Mouse (Mus musculus) spleen, postnatal 10 days (tissue): Measurements from ENCODE around the gene Txlna.
A peak's percentile ranks its signal among the peaks of the same experiment; 100 is the strongest.

Source experiments
- DNase-seq, 2 experiments: peaks; one replicate each; pipeline ENCODE4 v3.0.0; 2021 to 2022; ENCODE audit warnings: low spot score in 2 of 2

Txlna gene

GRCm38 (mm10) chr4:129588865-129589264 lies 52.0 kb downstream of the Txlna start:
- DNase-seq: peak in 1 of 2 experiments; percentile 57

GRCm38 (mm10) chr4:129586943-129587342 lies 53.9 kb downstream of the Txlna start:
- no peak for DNase-seq

GRCm38 (mm10) chr4:129585773-129586172 lies 55.1 kb downstream of the Txlna start:
- DNase-seq: no peak

- peak; percentile 89 to 94 for DNase-seq
Measured at GRCm38 (mm10) chr4:129584884-129585608, 55.8 kb downstream of the Txlna start.

GRCm38 (mm10) chr4:129584370-129584769 lies 56.5 kb downstream of the Txlna start:
- DNase-seq: peak in 1 of 2 experiments; percentile 34

- DNase-seq: no peak
Measured at GRCm38 (mm10) chr4:129582251-129582650, 58.6 kb downstream of the Txlna start.

GRCm38 (mm10) chr4:129580347-129580746 lies 60.5 kb downstream of the Txlna start:
- peak in 1 of 2 experiments; percentile 45 for DNase-seq

GRCm38 (mm10) chr4:129578466-129578865 lies 62.4 kb downstream of the Txlna start, which contains the start of gene Fam167b:
Gene Fam167b (minus strand): TSS chr4:129578549.
- DNase-seq: no peak

GRCm38 (mm10) chr4:129577688-129578087 lies 63.2 kb downstream of the Txlna start:
- no peak for DNase-seq

- DNase-seq: peak; percentile 59 to 79
Measured at GRCm38 (mm10) chr4:129576863-129577491, 63.9 kb downstream of the Txlna start.
